Mouse (Mus musculus): ENCODE data around the gene 2300009A05Rik. TPM values are rescaled to one million over a fixed set of nuclear protein-coding genes. Genes with fewer than 3 reads are reported as not detected.
A peak's percentile ranks its signal among the peaks of the same experiment; 100 is the strongest.

2300009A05Rik gene
- 50.1 and 55.7 TPM in 2 replicates for polyA plus RNA-seq (2014; fragmentation: Nextera tagmentation; extraction: Ambion mirVana)

GRCm38 (mm10) chr9:63398611-63399462 lies at the start of gene 2300009A05Rik:
Gene 2300009A05Rik, minus strand, starts transcription at chr9:63399246.
- ATAC-seq (replicated peaks; ENCODE audit: low FRiP score, low TSS enrichment, low read depth) (peak; percentile 99), DNase-seq (ENCODE audit: low spot score) (peak; percentile 97)
- no peaks in the 10 kb centered on the region for H3K36me3 ChIP-seq (ENCODE audit: control insufficient read depth, insufficient read depth, low read length)
- peak within 1 kb of the TSS; percentile 85 for H3K4me2 ChIP-seq (ENCODE audit: low read length)
- H3K4me1 ChIP-seq (replicated peaks; ENCODE audit: control insufficient read depth, insufficient read depth, low read length) = peaks cover 9% of the 10 kb centered on the region
- WGBS = under 1% methylated on average over 69 of the region's 74 CpGs
- peak within 1 kb of the TSS; percentile 90 for H3K4me3 ChIP-seq (ENCODE audit: low read depth, low read length)
- H3K9ac ChIP-seq (ENCODE audit: low read length) = peak within 1 kb of the TSS; percentile 82
- no peaks in the 10 kb centered on the region for H3K27me3 ChIP-seq (replicated peaks; ENCODE audit: control insufficient read depth, insufficient read depth, low read length)
- no peaks in the 10 kb centered on the region for H3K9me3 ChIP-seq (ENCODE audit: control insufficient read depth, low read length)
- H3K27ac ChIP-seq (ENCODE audit: low read depth) = peak within 1 kb of the TSS; percentile 81

DNA sequence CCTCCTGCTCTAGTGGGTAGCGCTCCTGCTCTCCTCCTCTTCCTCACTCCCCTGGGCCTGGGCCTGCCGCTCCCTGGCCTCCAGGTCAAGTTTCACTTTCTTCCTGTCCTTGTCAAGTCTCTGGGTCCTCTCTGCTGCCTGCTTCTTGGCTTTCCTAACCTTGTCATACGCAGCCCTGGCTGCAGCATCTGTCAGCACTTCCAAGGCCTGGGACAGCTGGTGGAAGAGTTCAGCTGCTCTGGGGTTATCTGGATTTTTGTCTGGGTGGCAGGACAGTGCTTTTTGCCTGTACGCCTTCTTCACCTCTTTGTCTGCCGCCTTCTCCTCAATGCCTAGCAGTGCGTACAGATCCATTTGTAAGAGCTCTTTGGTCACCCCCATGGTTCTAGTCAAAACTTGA lies 44.6 kb upstream of the 2300009A05Rik start:
- no peaks in the 10 kb centered on the region for H3K4me1 ChIP-seq (replicated peaks; ENCODE audit: control insufficient read depth, insufficient read depth, low read length)
- ATAC-seq (replicated peaks; ENCODE audit: low FRiP score, low TSS enrichment, low read depth) = no peak
- no peaks in the 10 kb centered on the region for H3K9me3 ChIP-seq (ENCODE audit: control insufficient read depth, low read length)
- H3K4me2 ChIP-seq (ENCODE audit: low read length) = no peak overlapping the region
- H3K27ac ChIP-seq (ENCODE audit: low read depth) = no peak overlapping the region
- no peak for DNase-seq (ENCODE audit: low spot score)
- H3K4me3 ChIP-seq (ENCODE audit: low read depth, low read length) = no peak overlapping the region
- H3K36me3 ChIP-seq (ENCODE audit: control insufficient read depth, insufficient read depth, low read length) = no peaks in the 10 kb centered on the region
- WGBS = 69% methylated on average over 6 of the region's 6 CpGs
- H3K27me3 ChIP-seq (replicated peaks; ENCODE audit: control insufficient read depth, insufficient read depth, low read length) = no peaks in the 10 kb centered on the region
- no peak overlapping the region for H3K9ac ChIP-seq (ENCODE audit: low read length)

DNA sequence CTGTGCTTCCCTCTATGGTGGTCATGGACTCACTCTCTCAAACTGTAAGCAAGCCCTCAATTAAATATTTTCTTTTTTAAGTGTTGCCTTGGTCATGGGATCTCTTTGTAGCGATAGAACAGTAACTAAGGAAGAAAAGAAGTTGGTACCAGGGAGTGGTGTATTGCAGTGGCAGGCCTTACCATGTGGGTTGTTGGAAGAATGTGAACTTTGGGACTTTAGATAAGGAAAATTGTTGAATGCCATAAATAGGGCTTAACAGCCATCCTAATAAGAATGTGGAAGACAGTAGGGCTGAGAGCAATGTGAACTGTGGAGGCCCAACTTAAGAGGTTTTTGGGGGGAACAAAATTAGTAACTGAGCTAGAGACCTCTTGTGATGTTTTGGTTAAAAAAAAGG lies 31.6 kb upstream of the 2300009A05Rik start:
- H3K9me3 ChIP-seq (ENCODE audit: control insufficient read depth, low read length) = no peaks in the 10 kb centered on the region

GRCm38 (mm10) chr9:63421096-63421736 lies 22.2 kb upstream of the 2300009A05Rik start:
- H3K27me3 ChIP-seq (replicated peaks; ENCODE audit: control insufficient read depth, insufficient read depth, low read length) = no peaks in the 10 kb centered on the region
- ATAC-seq (replicated peaks; ENCODE audit: low FRiP score, low TSS enrichment, low read depth) (no peak), DNase-seq (ENCODE audit: low spot score) (no peak)
- H3K9me3 ChIP-seq (ENCODE audit: control insufficient read depth, low read length) = no peaks in the 10 kb centered on the region
- H3K4me1 ChIP-seq (replicated peaks; ENCODE audit: control insufficient read depth, insufficient read depth, low read length) = no peaks in the 10 kb centered on the region
- no peak overlapping the region for H3K27ac ChIP-seq (ENCODE audit: low read depth)
- no peak overlapping the region for H3K9ac ChIP-seq (ENCODE audit: low read length)
- H3K4me3 ChIP-seq (ENCODE audit: low read depth, low read length) = no peak overlapping the region
- WGBS = 58% methylated on average over 9 of the region's 9 CpGs
- H3K36me3 ChIP-seq (ENCODE audit: control insufficient read depth, insufficient read depth, low read length) = no peaks in the 10 kb centered on the region
- H3K4me2 ChIP-seq (ENCODE audit: low read length) = no peak overlapping the region

More for the DNA sequence above, 31.6 kb upstream of the 2300009A05Rik start:
- Histone ChIP-seq H3K27ac (ENCODE audit: low read depth) (no peak overlapping the region), H3K9ac (ENCODE audit: low read length) (no peak overlapping the region), H3K4me2 (ENCODE audit: low read length) (no peak overlapping the region), H3K4me3 (ENCODE audit: low read depth, low read length) (no peak overlapping the region), H3K4me1 (replicated peaks; ENCODE audit: control insufficient read depth, insufficient read depth, low read length) (no peaks in the 10 kb centered on the region), H3K27me3 (replicated peaks; ENCODE audit: control insufficient read depth, insufficient read depth, low read length) (no peaks in the 10 kb centered on the region), H3K36me3 (ENCODE audit: control insufficient read depth, insufficient read depth, low read length) (no peaks in the 10 kb centered on the region)
- ATAC-seq (replicated peaks; ENCODE audit: low FRiP score, low TSS enrichment, low read depth) (no peak), DNase-seq (ENCODE audit: low spot score) (no peak)
- 86% methylated on average over 1 of the region's 1 CpGs for WGBS

- Histone ChIP-seq H3K9ac (ENCODE audit: low read length) (no peak overlapping the region), H3K9me3 (ENCODE audit: control insufficient read depth, low read length) (no peaks in the 10 kb centered on the region), H3K4me3 (ENCODE audit: low read depth, low read length) (no peak overlapping the region), H3K4me2 (ENCODE audit: low read length) (no peak overlapping the region), H3K4me1 (replicated peaks; ENCODE audit: control insufficient read depth, insufficient read depth, low read length) (no peaks in the 10 kb centered on the region), H3K27me3 (replicated peaks; ENCODE audit: control insufficient read depth, insufficient read depth, low read length) (no peaks in the 10 kb centered on the region), H3K27ac (ENCODE audit: low read depth) (no peak overlapping the region), H3K36me3 (ENCODE audit: control insufficient read depth, insufficient read depth, low read length) (no peaks in the 10 kb centered on the region)
- DNase-seq (ENCODE audit: low spot score) (no peak), ATAC-seq (replicated peaks; ENCODE audit: low FRiP score, low TSS enrichment, low read depth) (no peak)
- WGBS = 54% methylated on average over 6 of the region's 6 CpGs
Observed at GRCm38 (mm10) chr9:63420396-63420795, 21.4 kb upstream of the 2300009A05Rik start.

- Histone ChIP-seq H3K9me3 (ENCODE audit: control insufficient read depth, low read length) (no peaks in the 10 kb centered on the region), H3K36me3 (ENCODE audit: control insufficient read depth, insufficient read depth, low read length) (no peaks in the 10 kb centered on the region), H3K9ac (ENCODE audit: low read length) (no peak overlapping the region), H3K27ac (ENCODE audit: low read depth) (no peak overlapping the region), H3K4me1 (replicated peaks; ENCODE audit: control insufficient read depth, insufficient read depth, low read length) (peaks cover 9% of the 10 kb centered on the region), H3K4me3 (ENCODE audit: low read depth, low read length) (no peak overlapping the region), H3K27me3 (replicated peaks; ENCODE audit: control insufficient read depth, insufficient read depth, low read length) (no peaks in the 10 kb centered on the region), H3K4me2 (ENCODE audit: low read length) (no peak overlapping the region)
- DNase-seq (ENCODE audit: low spot score) (no peak), ATAC-seq (replicated peaks; ENCODE audit: low FRiP score, low TSS enrichment, low read depth) (no peak)
- WGBS = 92% methylated on average over 1 of the region's 1 CpGs
Observed at GRCm38 (mm10) chr9:63400176-63400575, 1.1 kb upstream of the 2300009A05Rik start.

DNA sequence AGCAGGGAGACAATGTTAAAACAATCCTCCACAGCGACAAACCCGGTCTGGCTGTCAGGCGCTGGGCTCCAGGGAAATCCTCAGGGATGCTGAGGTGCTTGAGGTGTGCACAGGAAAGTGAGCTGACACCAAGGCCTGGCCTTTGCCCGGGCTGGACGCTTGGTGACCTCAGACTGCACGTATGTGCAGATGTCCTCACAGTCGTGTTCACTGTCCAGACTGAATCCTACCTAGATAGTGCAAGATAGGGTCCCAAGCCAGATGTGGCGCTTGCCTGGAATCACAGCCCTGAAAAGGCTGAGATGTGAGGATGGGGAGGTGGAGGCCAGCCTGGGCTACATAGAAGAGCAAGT lies 393 bp upstream of the 2300009A05Rik start:
- Histone ChIP-seq H3K4me3 (ENCODE audit: low read depth, low read length) (peak overlapping the region; percentile 90), H3K9me3 (ENCODE audit: control insufficient read depth, low read length) (no peaks in the 10 kb centered on the region), H3K27ac (ENCODE audit: low read depth) (peak overlapping the region; percentile 22; the same call in 1 of the 2 replicates), H3K36me3 (ENCODE audit: control insufficient read depth, insufficient read depth, low read length) (no peaks in the 10 kb centered on the region), H3K27me3 (replicated peaks; ENCODE audit: control insufficient read depth, insufficient read depth, low read length) (no peaks in the 10 kb centered on the region), H3K4me1 (replicated peaks; ENCODE audit: control insufficient read depth, insufficient read depth, low read length) (peaks cover 9% of the 10 kb centered on the region), H3K9ac (ENCODE audit: low read length) (peak overlapping the region; percentile 82), H3K4me2 (ENCODE audit: low read length) (peak overlapping the region; percentile 85)
- DNase-seq (ENCODE audit: low spot score) (no peak), ATAC-seq (replicated peaks; ENCODE audit: low FRiP score, low TSS enrichment, low read depth) (no peak; the same call in 1 of the 2 replicates)
- WGBS = 5% methylated on average over 8 of the region's 8 CpGs

- no peaks in the 10 kb centered on the region for H3K27me3 ChIP-seq (replicated peaks; ENCODE audit: control insufficient read depth, insufficient read depth, low read length)
- peaks cover 9% of the 10 kb centered on the region for H3K4me1 ChIP-seq (replicated peaks; ENCODE audit: control insufficient read depth, insufficient read depth, low read length)
- no peak for ATAC-seq (replicated peaks; ENCODE audit: low FRiP score, low TSS enrichment, low read depth)
- H3K4me3 ChIP-seq (ENCODE audit: low read depth, low read length) = no peak overlapping the region
- no peaks in the 10 kb centered on the region for H3K36me3 ChIP-seq (ENCODE audit: control insufficient read depth, insufficient read depth, low read length)
- H3K4me2 ChIP-seq (ENCODE audit: low read length) = no peak overlapping the region
- no peak overlapping the region for H3K9ac ChIP-seq (ENCODE audit: low read length)
- 84% methylated on average over 7 of the region's 7 CpGs for WGBS
- no peak overlapping the region for H3K27ac ChIP-seq (ENCODE audit: low read depth)
- no peak for DNase-seq (ENCODE audit: low spot score)
- no peaks in the 10 kb centered on the region for H3K9me3 ChIP-seq (ENCODE audit: control insufficient read depth, low read length)
Observed at GRCm38 (mm10) chr9:63395612-63396011, 3.4 kb downstream of the 2300009A05Rik start.
